Mouse (Mus musculus) heart, adult 2 months (tissue): Measurements from ENCODE around the gene Nudt21.

Experiments used
- CTCF ChIP-seq: fragments of 200-600 bp; IDR thresholded peaks from 2 replicates; pipeline ENCODE4 v1.8.1; 2022; ENCODE audit warnings: antibody characterized with exemption, mild to moderate bottlenecking, moderate library complexity
- EP300 ChIP-seq: fragments of 200-500 bp; IDR thresholded peaks from 2 replicates; pipeline ENCODE4 v1.6.1; 2011; ENCODE audit warnings: low read depth, low read length, control low read depth; ENCODE audit not compliant: insufficient read depth

DNA sequence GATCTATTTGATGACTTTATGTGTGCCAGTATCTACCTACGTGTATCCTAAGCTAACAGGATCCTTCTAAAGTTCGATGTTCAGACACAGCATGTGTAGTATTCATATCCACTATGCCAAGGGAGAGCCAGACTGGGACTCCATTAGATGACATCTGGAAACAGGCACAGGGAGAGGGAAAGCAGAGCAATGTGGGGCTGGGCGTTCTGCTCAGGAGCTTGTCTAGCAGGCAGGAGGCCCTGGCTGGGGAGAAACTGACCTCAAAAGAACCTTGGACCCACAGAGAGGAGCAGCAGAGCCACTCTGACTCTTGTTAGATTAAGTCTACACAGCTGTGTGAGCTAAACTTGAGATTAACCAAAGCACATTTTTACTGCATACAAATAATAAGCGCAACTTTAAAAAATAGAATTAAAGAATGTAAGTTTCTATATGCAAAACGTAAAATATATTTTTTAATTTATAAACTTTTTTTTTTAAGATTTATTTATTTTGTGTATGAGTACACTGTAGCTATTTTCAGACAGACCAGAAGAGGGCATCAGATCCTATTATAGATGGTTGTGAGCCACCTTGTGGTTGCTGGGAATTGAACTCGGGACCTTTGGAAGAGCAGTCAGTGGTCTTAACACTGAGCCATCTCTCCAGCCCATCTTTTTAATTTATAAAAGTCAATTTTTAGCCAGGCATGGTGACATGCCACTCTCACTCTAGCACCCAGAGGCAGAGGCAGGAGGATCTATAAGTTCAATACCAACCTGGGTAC lies 60.2 kb downstream of the Nudt21 start:
- TF ChIP-seq EP300 (no peak), CTCF (peak; percentile 50)
